Mouse (Mus musculus) thymus, adult 2 months (tissue): Measurements from ENCODE around the gene Gabbr2. TPM values are rescaled to one million over a fixed set of nuclear protein-coding genes. Genes with fewer than 3 reads are reported as not detected.

Source experiments
- DNase-seq: peaks from one replicate; pipeline ENCODE4 v3.0.0; 2021
- H3K27ac ChIP-seq: fragments of 200-500 bp; 2 replicates; pipeline ENCODE4 v1.5.1; 2012; ENCODE audit warnings: low read length, control low read depth; ENCODE audit not compliant: control insufficient read depth, insufficient read depth
- H3K27me3 ChIP-seq: fragments of 200-500 bp; 2 replicates; pipeline ENCODE4 v1.6.1; 2012; ENCODE audit warnings: mild to moderate bottlenecking, low read length, moderate library complexity, mixed read lengths; ENCODE audit not compliant: control insufficient read depth, insufficient read depth
- H3K36me3 ChIP-seq: fragments of 200-500 bp; 2 replicates; pipeline ENCODE4 v1.6.1; 2012; ENCODE audit warnings: mild to moderate bottlenecking, low read length, moderate library complexity; ENCODE audit not compliant: control insufficient read depth, insufficient read depth
- H3K4me1 ChIP-seq: fragments of 200-500 bp; replicated peaks from 2 replicates; pipeline ENCODE4 v1.6.1; 2012; ENCODE audit warnings: low read length; ENCODE audit not compliant: control insufficient read depth, insufficient read depth
- H3K4me3 ChIP-seq: fragments of 200-500 bp; 2 replicates; pipeline ENCODE4 v1.5.1; 2012; ENCODE audit warnings: mild to moderate bottlenecking, low read length, control low read depth, moderate library complexity; ENCODE audit not compliant: control insufficient read depth, insufficient read depth
- CTCF ChIP-seq: fragments of 200-500 bp; IDR thresholded peaks from 2 replicates; pipeline ENCODE4 v1.5.1; 2012; ENCODE audit warnings: mild to moderate bottlenecking, control low read depth, low read length, moderate library complexity, borderline replicate concordance; ENCODE audit not compliant: control insufficient read depth, poor library complexity, insufficient read depth; ENCODE audit errors: extremely low read depth
- POLR2A ChIP-seq: fragments of 200-500 bp; IDR thresholded peaks from 2 replicates; pipeline ENCODE4 v1.6.1; 2012; ENCODE audit warnings: mild to moderate bottlenecking, low read length, control low read depth, moderate library complexity; ENCODE audit not compliant: control insufficient read depth, poor library complexity, insufficient read depth; ENCODE audit errors: extremely low read depth
- WGBS: fragments of 180-500 bp; shearing (Covaris S2); methylation state at CpG from one replicate; pipeline ENCODE4 v1.1.7; 2018; 5-methylcytosine and 5-hydroxymethylcytosine counted together
- polyA plus RNA-seq: library from polyadenylated mRNA; depleted of rRNA; stranded (reverse); fragments of >200 nt; gene quantifications from 2 replicates; pipeline ENCODE4 v1.2.3, GENCODE M21; 2012

Gene Gabbr2
- polyA plus RNA-seq, 1 experiment: 0.20 TPM

GRCm38 (mm10) chr4:46934291-46934690, 57.4 kb downstream of the Gabbr2 start:
- 74% methylated on average over 3 of the region's 3 CpGs for WGBS
- no peaks in the 10 kb centered on the region for H3K4me1 ChIP-seq
- no peak overlapping the region for H3K27ac ChIP-seq
- TF ChIP-seq POLR2A (no peak), CTCF (no peak)
- H3K4me3 ChIP-seq: no peak overlapping the region
- no peaks in the 10 kb centered on the region for H3K36me3 ChIP-seq
- DNase-seq: no peak
- H3K27me3 ChIP-seq: no peaks in the 10 kb centered on the region

GRCm38 (mm10) chr4:46933590-46933989, 58.1 kb downstream of the Gabbr2 start:
- WGBS: 49% methylated on average over 2 of the region's 2 CpGs
- H3K36me3 ChIP-seq: no peaks in the 10 kb centered on the region
- no peak overlapping the region for H3K4me3 ChIP-seq
- no peak for DNase-seq
- H3K4me1 ChIP-seq: no peaks in the 10 kb centered on the region
- TF ChIP-seq POLR2A (no peak), CTCF (no peak)
- H3K27ac ChIP-seq: no peak overlapping the region
- no peaks in the 10 kb centered on the region for H3K27me3 ChIP-seq

- Histone ChIP-seq H3K4me1 (0 out of 2 replicates have a peak, but pooled peaks cover 3% of the 10 kb centered on the region), H3K36me3 (no peaks in the 10 kb centered on the region), H3K4me3 (no peak overlapping the region), H3K27ac (no peak overlapping the region), H3K27me3 (no peaks in the 10 kb centered on the region)
- TF ChIP-seq CTCF (no peak), POLR2A (no peak)
- no peak for DNase-seq
- 84% methylated on average over 9 of the region's 9 CpGs for WGBS
Measured at GRCm38 (mm10) chr4:46931706-46932397, 59.8 kb downstream of the Gabbr2 start.

GRCm38 (mm10) chr4:46928112-46928511, 63.6 kb downstream of the Gabbr2 start:
- TF ChIP-seq POLR2A (no peak), CTCF (no peak)
- DNase-seq: no peak
- WGBS: 20% methylated on average over 3 of the region's 3 CpGs
- no peaks in the 10 kb centered on the region for H3K36me3 ChIP-seq
- H3K4me1 ChIP-seq: 0 out of 2 replicates have a peak, but pooled peaks cover 3% of the 10 kb centered on the region
- no peak overlapping the region for H3K27ac ChIP-seq
- no peaks in the 10 kb centered on the region for H3K27me3 ChIP-seq
- H3K4me3 ChIP-seq: no peak overlapping the region

GRCm38 (mm10) chr4:46919144-46919543, 72.5 kb downstream of the Gabbr2 start:
- TF ChIP-seq CTCF (no peak), POLR2A (no peak)
- H3K27ac ChIP-seq: no peak overlapping the region
- H3K4me1 ChIP-seq: no peaks in the 10 kb centered on the region
- H3K4me3 ChIP-seq: no peak overlapping the region
- no peaks in the 10 kb centered on the region for H3K27me3 ChIP-seq
- DNase-seq: no peak
- no peaks in the 10 kb centered on the region for H3K36me3 ChIP-seq
- 83% methylated on average over 8 of the region's 8 CpGs for WGBS

GRCm38 (mm10) chr4:46916786-46917185, 74.9 kb downstream of the Gabbr2 start:
- no peaks in the 10 kb centered on the region for H3K36me3 ChIP-seq
- H3K27me3 ChIP-seq: no peaks in the 10 kb centered on the region
- WGBS: 60% methylated on average over 6 of the region's 6 CpGs
- no peak for DNase-seq
- H3K4me1 ChIP-seq: no peaks in the 10 kb centered on the region
- no peak overlapping the region for H3K4me3 ChIP-seq
- no peak for TF ChIP-seq POLR2A
- no peak overlapping the region for H3K27ac ChIP-seq

GRCm38 (mm10) chr4:46915934-46916333, 75.7 kb downstream of the Gabbr2 start:
- WGBS: 86% methylated on average over 12 of the region's 12 CpGs
- no peaks in the 10 kb centered on the region for H3K27me3 ChIP-seq
- TF ChIP-seq CTCF: no peak
- H3K27ac ChIP-seq: no peak overlapping the region
- H3K4me1 ChIP-seq: no peaks in the 10 kb centered on the region
- DNase-seq: no peak
- no peaks in the 10 kb centered on the region for H3K36me3 ChIP-seq
- no peak overlapping the region for H3K4me3 ChIP-seq
